Mouse (Mus musculus) kidney, postnatal 25 days (tissue): Measurements from ENCODE around the gene Nfkbid.
"Not testable (repeated sequence)": the region's sequence is repeated elsewhere in the genome, so short reads cannot be mapped to it uniquely, and the experiment has no call there.

Experiments used
- DNase-seq, 2 experiments: peaks; one replicate each; pipeline ENCODE4 v3.0.0; 2021; ENCODE audit warnings: mixed read lengths in 2 of 2

Gene Nfkbid

DNA sequence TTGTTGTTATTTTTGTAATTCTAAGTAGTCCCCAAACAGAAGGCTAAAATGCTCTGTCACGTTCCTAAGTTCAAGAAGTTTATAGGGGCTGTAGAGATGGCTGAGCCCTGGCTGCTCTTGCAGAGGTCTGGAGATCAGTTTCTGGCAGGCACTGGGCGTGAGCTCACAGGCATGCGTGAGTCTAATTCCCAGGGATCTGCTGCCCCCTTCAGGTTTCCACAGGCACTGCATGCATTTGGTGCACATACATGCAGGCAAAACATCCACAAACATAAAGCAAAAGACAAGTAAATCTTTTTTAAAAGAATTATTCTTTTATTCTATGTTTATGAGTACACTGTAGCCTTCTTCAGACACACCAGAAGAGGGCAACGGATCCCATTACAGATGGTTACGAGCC is 50.9 kb downstream of the Nfkbid start:
- peak; percentile 54 to 60 for DNase-seq

GRCm38 (mm10) chr7:30474999-30475398 is 53.5 kb downstream of the Nfkbid start:
- no peak for DNase-seq

GRCm38 (mm10) chr7:30476136-30476535 is 54.6 kb downstream of the Nfkbid start:
- DNase-seq, result not testable (repeated sequence)

DNA sequence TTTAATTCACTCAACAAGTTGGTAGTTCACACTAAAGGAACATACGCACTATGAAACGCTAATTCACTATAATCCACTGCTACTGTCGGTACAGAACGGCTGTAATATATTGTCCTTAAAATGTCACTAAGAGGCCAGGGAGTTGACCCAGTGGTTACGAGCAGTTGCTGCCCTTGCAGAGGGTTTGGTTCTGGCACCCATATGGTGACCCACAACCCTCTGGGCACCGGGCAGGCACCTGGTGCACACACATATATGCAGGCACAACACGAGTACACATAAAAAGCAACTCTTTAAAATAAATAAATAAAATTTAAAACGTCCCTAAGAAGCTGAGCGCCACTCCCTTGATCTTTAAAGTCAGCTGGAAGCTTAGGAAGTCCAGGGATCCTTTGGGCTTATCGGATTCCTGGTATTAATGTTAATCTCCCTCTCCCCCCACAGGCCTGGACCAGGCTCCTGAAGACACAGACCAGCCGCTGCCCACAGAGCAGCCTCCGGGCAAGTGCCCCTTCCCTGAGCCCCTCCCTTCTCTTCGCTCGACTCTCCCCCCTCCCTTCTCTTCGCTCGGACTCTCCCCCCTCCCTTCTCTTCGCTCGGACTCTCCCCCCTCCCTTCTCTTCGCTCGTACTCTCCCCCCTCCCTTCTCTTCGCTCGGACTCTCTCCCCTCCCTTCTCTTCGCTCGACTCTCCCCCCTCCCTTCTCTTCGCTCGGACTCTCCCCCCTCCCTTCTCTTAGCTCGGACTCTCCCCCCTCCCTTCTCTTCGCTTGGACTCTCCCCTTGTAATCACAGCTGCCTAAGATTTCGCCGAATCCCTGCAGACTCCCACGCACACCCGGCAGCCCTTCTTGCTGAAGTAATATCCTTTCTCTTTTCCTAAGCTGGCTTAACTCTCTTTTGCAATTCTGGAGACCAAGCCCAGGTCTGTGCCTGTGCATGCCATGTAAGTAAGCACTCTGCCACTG is 56.2 kb downstream of the Nfkbid start:
- peak in 1 of 2 experiments; percentile 38 for DNase-seq
